Mouse (Mus musculus) T-helper 1 cell (primary cell): ENCODE measurements around the gene Fry.

Experiments used
- in situ Hi-C: fragments of 300-600 bp; cut with MboI, MseI; formaldehyde crosslinking; loops from one replicate; pipeline ENCODE4 v1.15.1; 2025; ENCODE audit warnings: high pct_unique_total_duplicates

The Fry gene

DNA sequence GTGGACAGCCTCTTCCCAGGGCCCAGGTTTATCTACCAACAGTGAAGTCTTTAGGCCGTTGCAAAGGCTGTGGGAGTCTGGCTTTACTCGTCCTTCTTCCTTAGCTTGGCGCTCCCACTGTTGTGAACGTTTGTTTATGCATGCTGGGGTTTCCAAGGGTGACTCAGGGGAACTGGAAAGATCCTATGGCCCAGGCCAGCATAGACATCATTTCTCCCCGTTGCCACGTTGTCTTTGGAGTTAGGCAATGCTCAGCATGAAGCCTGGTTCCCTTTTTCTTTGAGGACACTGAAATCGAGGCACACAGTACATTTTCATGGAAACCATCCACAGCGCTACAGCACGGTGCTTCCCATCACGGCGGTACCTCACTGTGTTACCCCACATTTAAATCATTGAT lies 97.6 kb downstream of the Fry start:
- in situ Hi-C loops = no loop called here

DNA sequence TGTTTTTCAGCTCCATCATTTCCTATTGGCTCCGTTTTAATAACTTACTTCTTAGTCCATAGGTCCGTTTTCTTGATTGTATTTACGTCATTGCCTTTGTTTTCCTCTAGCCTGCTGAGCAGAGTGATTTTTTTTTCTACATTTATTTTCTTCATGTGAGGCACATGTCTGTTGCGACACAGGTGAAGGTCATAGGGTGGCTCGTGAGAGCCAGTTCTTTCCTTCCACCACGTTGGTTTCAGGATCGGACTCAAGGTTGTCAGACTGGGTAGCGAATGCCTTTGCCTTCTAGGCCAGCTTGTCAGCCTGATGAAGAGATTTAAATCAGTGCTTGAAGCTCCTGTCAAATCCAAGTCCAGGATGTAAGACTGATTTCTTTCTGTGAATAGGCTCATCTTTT lies 101.0 kb downstream of the Fry start:
- in situ Hi-C loops = no loop called here

- in situ Hi-C loops = no loop called here
These were observed 101.9 kb downstream of the Fry start for GRCm38 (mm10) chr5:150220333-150220732.

- in situ Hi-C loops = no loop called here
These were observed 103.4 kb downstream of the Fry start for GRCm38 (mm10) chr5:150221806-150222205.

- in situ Hi-C loops = no loop called here
These were observed 105.2 kb downstream of the Fry start for GRCm38 (mm10) chr5:150223546-150224239.

DNA sequence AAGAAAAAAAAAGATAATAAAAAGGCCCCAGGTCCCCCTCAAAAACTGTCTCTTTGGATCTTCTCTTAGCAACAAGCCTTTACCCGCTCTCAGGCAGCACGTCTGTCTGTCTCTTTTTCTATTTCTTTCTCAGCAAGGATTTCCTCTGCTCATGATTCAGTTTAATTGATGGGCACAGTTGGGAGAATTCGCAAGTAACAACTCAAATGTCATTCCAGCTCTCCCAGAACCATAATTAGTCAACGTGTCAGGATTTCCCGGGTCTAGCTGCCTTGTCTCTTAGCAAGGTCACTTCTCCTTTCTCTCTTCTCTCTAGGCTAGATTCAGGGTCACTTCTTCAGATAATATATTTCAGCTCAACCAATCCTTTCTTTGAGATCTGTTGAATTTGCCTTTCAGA lies 110.6 kb downstream of the Fry start:
- in situ Hi-C loops = no loop called here

DNA sequence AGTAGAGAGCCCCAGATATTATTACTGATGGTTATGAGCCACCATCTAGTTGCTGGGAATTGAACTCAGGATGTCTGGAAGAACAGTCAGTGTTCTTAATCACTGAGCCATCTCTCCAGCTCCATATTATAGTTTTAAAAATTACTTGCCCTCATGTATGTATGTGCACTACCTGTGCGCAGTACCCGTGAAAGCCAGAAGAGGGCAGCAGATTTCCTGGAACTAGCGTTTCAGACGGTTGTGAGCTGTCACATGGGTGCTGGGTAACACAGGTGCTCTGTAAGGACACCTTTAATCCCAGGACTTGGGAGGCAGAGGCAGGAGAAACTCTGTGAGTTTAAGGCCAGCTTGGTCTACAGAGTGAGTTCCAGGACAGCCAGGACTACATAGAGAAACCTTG lies 111.3 kb downstream of the Fry start:
- in situ Hi-C loops = no loop called here

DNA sequence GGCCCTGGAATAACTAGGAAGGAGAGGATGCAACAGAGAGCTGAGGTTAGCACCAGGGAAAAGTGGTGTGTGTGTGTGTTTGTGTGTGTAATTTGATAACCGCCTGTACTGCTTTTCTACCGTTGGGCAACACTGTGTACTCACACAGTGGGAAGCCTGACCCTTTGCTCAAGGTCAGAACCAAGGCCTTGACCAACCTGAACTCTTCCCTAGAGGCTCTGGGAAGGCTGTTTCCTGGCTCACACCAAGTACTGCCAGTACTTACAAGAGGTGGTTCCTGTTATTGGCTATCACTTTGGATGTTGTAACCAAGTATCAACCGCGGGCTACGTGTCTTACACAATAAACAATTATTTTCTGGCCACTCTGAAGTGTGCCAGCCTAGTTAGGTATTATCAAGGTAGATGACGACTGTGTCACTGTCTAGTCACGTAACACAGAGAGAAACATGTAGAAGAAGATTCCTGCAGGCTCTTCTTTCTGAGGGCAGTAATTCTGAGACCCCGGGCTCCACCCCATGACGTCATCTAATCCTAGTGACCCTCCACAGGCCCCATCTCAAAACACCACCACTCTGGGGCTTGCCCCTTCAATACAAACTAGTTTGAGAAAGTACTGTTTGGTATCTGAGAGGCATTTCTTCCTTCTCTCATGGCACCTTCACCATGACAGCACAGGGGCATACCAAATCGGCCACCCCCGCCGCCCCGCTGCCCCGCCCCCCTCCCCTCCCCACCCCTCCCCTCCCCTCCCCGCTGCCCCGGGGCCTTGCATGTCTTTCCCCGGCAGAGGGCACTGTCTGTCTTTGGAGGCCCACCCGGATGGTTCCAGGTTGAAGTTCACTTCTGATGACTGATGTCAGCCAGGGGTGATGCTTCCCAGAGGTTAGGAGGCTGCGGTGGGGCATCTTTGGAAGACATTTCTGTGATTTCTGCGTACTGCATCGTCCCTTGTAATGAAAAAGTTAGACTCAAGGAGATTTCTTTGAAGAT lies 114.0 kb downstream of the Fry start:
- in situ Hi-C loops = no loop called here

DNA sequence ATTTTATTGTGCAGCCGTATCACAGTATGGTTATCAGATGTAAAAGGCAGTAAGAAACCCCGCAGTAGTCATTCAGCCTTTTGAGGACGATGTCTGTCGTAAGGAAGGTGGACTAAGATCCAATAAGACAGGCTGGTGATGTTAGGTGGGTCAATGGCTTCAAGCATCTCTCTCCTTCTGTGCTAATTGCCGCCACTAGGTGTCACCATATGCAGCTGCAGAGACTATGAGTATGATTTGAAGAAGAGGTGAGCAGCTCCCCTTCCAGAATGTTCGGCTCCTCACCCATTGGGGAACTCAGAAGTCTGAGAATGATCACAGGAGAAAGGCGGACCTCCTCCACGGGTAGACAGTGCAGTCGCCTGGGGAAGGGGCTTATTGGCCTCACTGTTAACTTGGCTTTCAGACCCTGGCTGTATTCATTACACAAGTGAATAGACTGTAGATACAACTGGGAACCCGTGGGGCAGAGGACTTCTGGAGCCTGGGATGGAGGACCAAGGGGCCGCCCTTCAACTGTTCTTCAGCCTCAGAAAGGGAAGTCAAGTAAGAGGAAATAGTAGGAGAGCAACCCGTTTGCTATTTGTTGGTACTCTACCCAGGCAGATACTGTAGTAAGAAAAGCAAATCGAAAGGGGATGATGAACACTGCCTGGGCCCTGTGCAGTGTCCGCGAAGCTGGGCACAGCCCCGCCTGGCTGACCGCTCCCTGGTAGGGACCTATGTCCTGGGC lies 114.9 kb downstream of the Fry start:
- in situ Hi-C loops = no loop called here

DNA sequence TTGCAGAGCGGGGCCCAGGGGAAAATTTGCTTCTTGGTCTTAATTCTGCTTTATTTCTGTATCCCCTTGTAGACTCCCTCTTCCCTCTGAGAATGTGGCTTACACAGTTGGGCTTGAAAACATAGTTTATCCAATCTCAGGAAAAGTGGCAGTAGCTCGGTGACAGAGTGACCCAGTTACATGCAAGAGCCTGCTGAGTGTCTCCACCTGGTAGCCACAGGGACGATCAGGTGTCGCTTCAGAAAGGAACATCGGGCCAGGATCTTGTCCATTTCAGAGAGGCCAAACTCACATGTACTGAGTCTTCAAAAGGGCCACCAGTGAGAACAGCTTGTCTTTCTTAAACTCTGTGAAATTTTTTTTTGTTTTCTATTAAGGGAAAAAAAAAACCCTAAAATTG lies 117.5 kb downstream of the Fry start:
- in situ Hi-C loops = no loop called here

DNA sequence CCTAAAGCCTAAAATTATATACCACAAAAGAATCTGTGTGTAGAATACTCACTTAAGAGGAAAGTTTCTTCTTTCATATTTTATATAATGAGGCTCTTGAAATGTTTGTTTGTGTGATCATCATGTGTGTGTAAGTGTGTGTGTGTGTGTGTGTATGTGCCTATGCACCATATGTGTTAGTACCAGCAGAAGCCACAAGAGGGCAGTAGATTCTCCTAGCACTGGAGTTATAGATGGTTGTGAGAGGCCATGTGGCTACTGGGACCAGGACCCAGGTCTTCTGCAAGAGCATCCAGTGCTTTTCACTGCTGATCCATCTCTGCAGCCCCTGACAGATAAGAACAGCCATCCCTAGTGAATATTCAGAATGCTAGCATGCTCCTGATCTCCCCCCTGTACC lies 118.2 kb downstream of the Fry start:
- in situ Hi-C loops = no loop called here

- in situ Hi-C loops = no loop called here
These were observed 123.2 kb downstream of the Fry start for GRCm38 (mm10) chr5:150241638-150242037.

DNA sequence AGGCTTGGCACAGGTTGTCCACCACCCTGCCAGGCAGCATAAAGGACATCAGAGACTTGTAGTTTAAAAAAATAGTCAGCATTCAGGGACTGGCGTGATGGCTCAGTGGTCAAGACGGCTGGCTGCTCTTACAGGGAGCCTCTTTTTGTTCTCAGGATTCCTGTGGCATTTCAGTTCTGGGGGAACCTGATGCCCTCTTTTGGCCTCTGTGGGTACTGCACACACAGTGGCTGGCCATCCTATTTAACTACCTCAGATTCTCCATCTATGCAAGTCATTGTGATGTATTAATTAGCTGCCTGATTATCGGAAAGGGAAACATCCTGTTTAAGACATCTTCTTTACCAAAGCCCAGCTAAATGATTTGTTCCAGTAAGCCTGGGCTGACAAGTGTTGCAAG lies 128.3 kb downstream of the Fry start:
- in situ Hi-C loops = no loop called here

- in situ Hi-C loops = loop anchor here (10.0 kb wide), 1 partner anchor 137 kb away; no protein-coding TSS in a partner anchor
These were observed 139.3 kb downstream of the Fry start for GRCm38 (mm10) chr5:150257764-150258163.

DNA sequence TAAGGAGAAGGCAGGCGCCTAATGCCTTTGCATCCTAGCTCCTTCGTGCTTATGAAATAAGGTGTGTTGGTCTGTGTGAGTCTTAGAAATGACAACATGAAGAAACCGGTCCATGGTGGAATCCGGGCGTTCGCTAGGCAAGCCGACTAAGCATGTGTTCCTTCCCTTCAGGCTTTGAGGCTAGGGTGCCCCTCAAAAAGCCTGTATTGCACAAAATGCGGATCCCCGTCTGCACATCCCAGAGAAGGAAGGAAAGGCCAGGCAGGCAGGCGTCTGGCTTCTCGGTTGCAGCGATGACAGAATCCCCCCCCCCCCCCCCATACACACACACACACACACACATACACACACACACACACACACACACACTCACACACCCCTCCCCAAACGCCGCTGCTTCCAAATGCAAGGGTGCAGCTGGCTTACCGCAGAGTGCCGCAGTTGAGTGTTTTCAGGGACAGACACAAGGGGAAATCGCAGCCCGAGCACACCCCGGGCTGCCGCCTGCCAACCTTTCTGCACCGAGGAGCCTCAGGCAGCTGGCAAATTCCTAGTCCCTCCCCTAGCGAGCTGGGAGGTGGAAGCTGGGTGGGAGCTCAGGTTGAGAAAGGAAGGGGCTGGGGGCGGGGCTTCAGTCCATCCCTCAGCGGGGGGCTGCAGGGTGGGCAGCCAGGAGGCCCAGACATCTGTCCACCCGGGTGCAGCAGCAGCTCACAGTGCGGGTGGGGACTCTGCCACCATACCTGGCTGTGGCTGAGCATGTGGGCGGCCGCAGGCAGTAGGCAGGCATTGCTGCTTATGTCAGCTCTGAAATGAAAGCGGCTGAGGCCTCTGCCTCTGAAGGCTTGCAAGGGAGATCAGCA lies 141.0 kb downstream of the Fry start:
- in situ Hi-C loops = loop anchor here (10.0 kb wide), 1 partner anchor 135 kb away; no protein-coding TSS in a partner anchor

DNA sequence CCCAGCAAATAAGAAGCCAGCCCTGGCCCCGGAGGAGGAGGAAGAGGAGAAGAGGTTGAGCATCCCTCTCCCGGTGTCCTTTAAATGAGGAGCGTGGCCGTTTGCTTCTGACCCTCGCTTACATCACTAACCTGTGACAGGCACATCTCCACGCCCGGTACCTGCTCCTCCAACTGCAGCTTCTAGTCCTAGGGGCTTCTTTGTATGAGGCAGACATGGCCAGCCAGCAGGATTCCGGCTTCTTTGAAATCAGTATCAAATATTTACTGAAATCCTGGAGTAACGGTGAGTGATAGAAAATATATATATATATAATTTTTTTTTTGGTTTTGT lies 141.6 kb downstream of the Fry start:
- in situ Hi-C loops = no loop called here

GRCm38 (mm10) chr5:150261361-150261760 lies 142.9 kb downstream of the Fry start:
- in situ Hi-C loops = no loop called here

GRCm38 (mm10) chr5:150262046-150262716 lies 143.7 kb downstream of the Fry start:
- in situ Hi-C loops = no loop called here

GRCm38 (mm10) chr5:150262717-150263103 lies 144.3 kb downstream of the Fry start:
- in situ Hi-C loops = no loop called here

- in situ Hi-C loops = no loop called here
These were observed 144.7 kb downstream of the Fry start for GRCm38 (mm10) chr5:150263162-150263561.

GRCm38 (mm10) chr5:150263656-150264055 lies 145.2 kb downstream of the Fry start:
- in situ Hi-C loops = no loop called here
